Mouse (Mus musculus) megakaryocyte, embryonic 14.5 days (primary cell): ENCODE results near the gene Cyb5d1. TPM values are rescaled to one million over a fixed set of nuclear protein-coding genes. Genes with fewer than 3 reads are reported as not detected.

ENCODE experiments used
- H3K27me3 ChIP-seq: replicated peaks from 2 replicates; pipeline ENCODE3; 2012; ENCODE audit warnings: inconsistent platforms
- H3K36me3 ChIP-seq: replicated peaks from 2 replicates; pipeline ENCODE3; 2012; ENCODE audit warnings: low read length, inconsistent platforms, mixed read lengths
- H3K4me1 ChIP-seq: 2 replicates; pipeline ENCODE4 v1.6.1; 2012; ENCODE audit warnings: inconsistent platforms
- H3K4me3 ChIP-seq: replicated peaks from 2 replicates; pipeline ENCODE3; 2012; ENCODE audit warnings: moderate library complexity, mild to moderate bottlenecking, inconsistent platforms
- H3K9me3 ChIP-seq: 2 replicates; pipeline ENCODE4 v1.6.1; 2012; ENCODE audit warnings: inconsistent platforms
- FLI1 ChIP-seq: IDR thresholded peaks from 2 replicates; pipeline ENCODE4 v1.6.1; 2012; ENCODE audit warnings: low read length, inconsistent platforms, mixed read lengths
- GATA1 ChIP-seq: IDR thresholded peaks from 3 replicates; pipeline ENCODE4 v1.6.1; 2012; ENCODE audit warnings: mixed read lengths, low read length, inconsistent platforms, borderline replicate concordance
- polyA plus RNA-seq: library from polyadenylated mRNA; stranded (reverse); fragments of >175 nt; gene quantifications from 2 replicates; pipeline ENCODE4 v1.2.3, GENCODE M21; 2012; ENCODE audit warnings: low replicate concordance; ENCODE audit not compliant: insufficient read depth

Gene Cyb5d1
- polyA plus RNA-seq, 1 experiment, result 0.25 TPM

GRCm38 (mm10) chr11:69404595-69405396 lies 9.4 kb upstream of the Cyb5d1 start:
- Histone ChIP-seq H3K36me3 (peaks cover 85% of the 10 kb centered on the region), H3K4me3 (peak overlapping the region; percentile 38), H3K4me1 (peaks cover 45% of the 10 kb centered on the region), H3K27me3 (no peaks in the 10 kb centered on the region), H3K9me3 (no peaks in the 10 kb centered on the region)
- no peak for TF ChIP-seq FLI1
- no peak for TF ChIP-seq GATA1

- no peak for TF ChIP-seq GATA1
- TF ChIP-seq FLI1, result no peak
- Histone ChIP-seq H3K9me3 (no peaks in the 10 kb centered on the region), H3K36me3 (peaks cover 91% of the 10 kb centered on the region), H3K4me3 (peak overlapping the region; percentile 38), H3K27me3 (no peaks in the 10 kb centered on the region), H3K4me1 (peaks cover 37% of the 10 kb centered on the region)
Observed at GRCm38 (mm10) chr11:69403691-69404594, 8.5 kb upstream of the Cyb5d1 start.

- Histone ChIP-seq H3K4me3 (no peak overlapping the region), H3K36me3 (peaks cover 94% of the 10 kb centered on the region), H3K4me1 (peaks cover 30% of the 10 kb centered on the region), H3K27me3 (no peaks in the 10 kb centered on the region), H3K9me3 (no peaks in the 10 kb centered on the region)
- TF ChIP-seq GATA1, result no peak
- no peak for TF ChIP-seq FLI1
Observed at GRCm38 (mm10) chr11:69401987-69402386, 6.6 kb upstream of the Cyb5d1 start.

- H3K4me1 ChIP-seq, result peaks cover 38% of the 10 kb centered on the region
- no peak for TF ChIP-seq FLI1
- no peak for TF ChIP-seq GATA1
- H3K27me3 ChIP-seq, result no peaks in the 10 kb centered on the region
- H3K36me3 ChIP-seq, result peaks cover 86% of the 10 kb centered on the region
- no peaks in the 10 kb centered on the region for H3K9me3 ChIP-seq
- peak overlapping the region; percentile 76 for H3K4me3 ChIP-seq
Observed at GRCm38 (mm10) chr11:69401210-69401637, 5.8 kb upstream of the Cyb5d1 start.

- TF ChIP-seq FLI1, result no peak
- H3K9me3 ChIP-seq, result no peaks in the 10 kb centered on the region
- H3K4me3 ChIP-seq, result peak overlapping the region; percentile 38
- peaks cover 40% of the 10 kb centered on the region for H3K4me1 ChIP-seq
- H3K27me3 ChIP-seq, result no peaks in the 10 kb centered on the region
- peaks cover 77% of the 10 kb centered on the region for H3K36me3 ChIP-seq
Observed at GRCm38 (mm10) chr11:69400083-69400850, 4.8 kb upstream of the Cyb5d1 start.

- H3K4me3 ChIP-seq, result peak overlapping the region; percentile 38
- H3K27me3 ChIP-seq, result no peaks in the 10 kb centered on the region
- H3K36me3 ChIP-seq, result peaks cover 68% of the 10 kb centered on the region
- no peaks in the 10 kb centered on the region for H3K9me3 ChIP-seq
- H3K4me1 ChIP-seq, result peaks cover 42% of the 10 kb centered on the region
- TF ChIP-seq GATA1 (no peak), FLI1 (no peak)
Observed at GRCm38 (mm10) chr11:69399201-69400082, 4.0 kb upstream of the Cyb5d1 start.

- peaks cover 60% of the 10 kb centered on the region for H3K36me3 ChIP-seq
- peaks cover 47% of the 10 kb centered on the region for H3K4me1 ChIP-seq
- H3K4me3 ChIP-seq, result no peak overlapping the region
- no peaks in the 10 kb centered on the region for H3K9me3 ChIP-seq
- H3K27me3 ChIP-seq, result no peaks in the 10 kb centered on the region
- TF ChIP-seq FLI1 (no peak), GATA1 (no peak)
Observed at GRCm38 (mm10) chr11:69398486-69399200, 3.2 kb upstream of the Cyb5d1 start.

GRCm38 (mm10) chr11:69398059-69398458 lies 2.6 kb upstream of the Cyb5d1 start, which contains the start of gene Tmem88:
Gene Tmem88 (minus strand): TSS chr11:69398234.
- Histone ChIP-seq H3K9me3 (no peaks in the 10 kb centered on the region), H3K36me3 (peaks cover 55% of the 10 kb centered on the region), H3K4me3 (peak within 1 kb of the TSS; percentile 100), H3K4me1 (peaks cover 47% of the 10 kb centered on the region), H3K27me3 (no peaks in the 10 kb centered on the region)
- TF ChIP-seq FLI1 (no peak), GATA1 (no peak)
